Mouse (Mus musculus) neural tube, embryonic 11.5 days (tissue): Measurements from ENCODE around the gene Egflam. TPM values are rescaled to one million over a fixed set of nuclear protein-coding genes. Genes with fewer than 3 reads are reported as not detected.

ENCODE experiments used
- ATAC-seq: fragments of 200-750 bp; cut with Nextera tagmentation; 2 replicates; pipeline ENCODE4 v1.8.0; 2017; ENCODE audit warnings: moderate number of reproducible peaks, mild to moderate bottlenecking, moderate TSS enrichment, moderate library complexity; ENCODE audit not compliant: insufficient read depth, low FRiP score, low TSS enrichment
- DNase-seq: peaks from one replicate; pipeline ENCODE4 v3.0.0-alpha.2; 2015; ENCODE audit warnings: low spot score
- H3K27ac ChIP-seq: fragments of 300-500 bp; sonication (generic); 2 replicates; pipeline ENCODE4 v1.5.1; 2014; ENCODE audit warnings: low read depth, mild to moderate bottlenecking, low read length
- H3K27me3 ChIP-seq: fragments of 300-500 bp; sonication (generic); 2 replicates; pipeline ENCODE4 v1.6.1; 2014; ENCODE audit warnings: mild to moderate bottlenecking, low read length, mixed read lengths; ENCODE audit not compliant: control insufficient read depth, insufficient read depth
- H3K36me3 ChIP-seq: fragments of 300-500 bp; sonication (generic); 2 replicates; pipeline ENCODE4 v1.6.1; 2014; ENCODE audit warnings: mild to moderate bottlenecking, low read length, moderate library complexity, mixed read lengths; ENCODE audit not compliant: control insufficient read depth, insufficient read depth
- H3K4me1 ChIP-seq: fragments of 300-500 bp; sonication (generic); 2 replicates; pipeline ENCODE4 v1.6.1; 2014; ENCODE audit warnings: low read length, mixed read lengths; ENCODE audit not compliant: control insufficient read depth, insufficient read depth
- H3K4me2 ChIP-seq: fragments of 300-500 bp; sonication (generic); 2 replicates; pipeline ENCODE4 v1.6.1; 2014; ENCODE audit warnings: low read depth, mild to moderate bottlenecking, moderate library complexity
- H3K4me3 ChIP-seq: fragments of 300-500 bp; sonication (generic); 2 replicates; pipeline ENCODE4 v1.5.1; 2014; ENCODE audit warnings: low read depth, low read length
- H3K9ac ChIP-seq: fragments of 300-500 bp; sonication (generic); 2 replicates; pipeline ENCODE4 v1.6.1; 2014; ENCODE audit warnings: mild to moderate bottlenecking, low read length
- H3K9me3 ChIP-seq: fragments of 300-500 bp; sonication (generic); 2 replicates; pipeline ENCODE4 v1.6.1; 2016; ENCODE audit warnings: low read length; ENCODE audit not compliant: control insufficient read depth
- WGBS: fragments of 180-500 bp; shearing (Covaris S2); extraction: QIAGEN DNeasy Blood & Tissue Kit; methylation state at CpG from one replicate; pipeline ENCODE4 v1.1.7; 2014; 5-methylcytosine and 5-hydroxymethylcytosine counted together
- polyA plus RNA-seq: library from polyadenylated mRNA; unstranded; fragments of >200 nt; fragmentation: Nextera tagmentation; extraction: Ambion mirVana; gene quantifications from 2 replicates; pipeline ENCODE4 v1.2.1, GENCODE M21; 2014

Egflam gene
- polyA plus RNA-seq, 1 experiment from 2014 or later: 15.5 TPM

GRCm38 (mm10) chr15:7247321-7247720 lies 150.9 kb downstream of the Egflam start:
- Histone ChIP-seq H3K36me3 (no peaks in the 10 kb centered on the region), H3K4me2 (no peak overlapping the region), H3K9ac (no peak overlapping the region), H3K27me3 (no peaks in the 10 kb centered on the region), H3K4me3 (no peak overlapping the region), H3K9me3 (no peaks in the 10 kb centered on the region), H3K4me1 (no peaks in the 10 kb centered on the region), H3K27ac (no peak overlapping the region)
- ATAC-seq: no peak
- no peak for DNase-seq
- WGBS: 83% methylated on average over 8 of the region's 8 CpGs

GRCm38 (mm10) chr15:7242161-7242850 lies 155.9 kb downstream of the Egflam start:
- no peaks in the 10 kb centered on the region for H3K9me3 ChIP-seq
- 85% methylated on average over 15 of the region's 15 CpGs for WGBS
- no peak overlapping the region for H3K4me2 ChIP-seq
- no peak overlapping the region for H3K4me3 ChIP-seq
- H3K36me3 ChIP-seq: no peaks in the 10 kb centered on the region
- no peaks in the 10 kb centered on the region for H3K27me3 ChIP-seq
- H3K27ac ChIP-seq: no peak overlapping the region
- DNase-seq (no peak), ATAC-seq (no peak)
- H3K9ac ChIP-seq: no peak overlapping the region
- no peaks in the 10 kb centered on the region for H3K4me1 ChIP-seq

GRCm38 (mm10) chr15:7240950-7241349 lies 157.2 kb downstream of the Egflam start:
- DNase-seq: no peak
- no peak for ATAC-seq
- no peaks in the 10 kb centered on the region for H3K4me1 ChIP-seq
- no peaks in the 10 kb centered on the region for H3K9me3 ChIP-seq
- H3K27me3 ChIP-seq: no peaks in the 10 kb centered on the region
- H3K27ac ChIP-seq: no peak overlapping the region
- no peaks in the 10 kb centered on the region for H3K36me3 ChIP-seq
- H3K4me2 ChIP-seq: no peak overlapping the region
- 88% methylated on average over 3 of the region's 3 CpGs for WGBS
- no peak overlapping the region for H3K9ac ChIP-seq
- no peak overlapping the region for H3K4me3 ChIP-seq

- Histone ChIP-seq H3K4me3 (no peak overlapping the region), H3K9ac (no peak overlapping the region), H3K27ac (no peak overlapping the region), H3K4me2 (no peak overlapping the region), H3K9me3 (no peaks in the 10 kb centered on the region), H3K36me3 (no peaks in the 10 kb centered on the region), H3K27me3 (no peaks in the 10 kb centered on the region), H3K4me1 (no peaks in the 10 kb centered on the region)
- ATAC-seq: no peak
- WGBS: 87% methylated on average over 11 of the region's 11 CpGs
- no peak for DNase-seq
Observed at GRCm38 (mm10) chr15:7239904-7240303, 158.3 kb downstream of the Egflam start.

GRCm38 (mm10) chr15:7233393-7234090 lies 164.7 kb downstream of the Egflam start:
- Histone ChIP-seq H3K36me3 (no peaks in the 10 kb centered on the region), H3K4me3 (no peak overlapping the region), H3K27me3 (no peaks in the 10 kb centered on the region), H3K27ac (no peak overlapping the region), H3K4me2 (no peak overlapping the region), H3K9ac (no peak overlapping the region), H3K9me3 (no peaks in the 10 kb centered on the region), H3K4me1 (no peaks in the 10 kb centered on the region)
- DNase-seq (no peak), ATAC-seq (no peak)
- WGBS: 90% methylated on average over 13 of the region's 13 CpGs

GRCm38 (mm10) chr15:7226225-7226624 lies 172.0 kb downstream of the Egflam start:
- Histone ChIP-seq H3K36me3 (no peaks in the 10 kb centered on the region), H3K27ac (no peak overlapping the region), H3K4me3 (no peak overlapping the region), H3K27me3 (no peaks in the 10 kb centered on the region), H3K9ac (no peak overlapping the region), H3K4me1 (no peaks in the 10 kb centered on the region), H3K9me3 (no peaks in the 10 kb centered on the region), H3K4me2 (no peak overlapping the region)
- ATAC-seq: peak; percentile 87
- WGBS: 7% methylated on average over 5 of the region's 5 CpGs
- DNase-seq: peak; percentile 78

GRCm38 (mm10) chr15:7224151-7224775 lies 173.9 kb downstream of the Egflam start:
- Histone ChIP-seq H3K27me3 (no peaks in the 10 kb centered on the region), H3K27ac (no peak overlapping the region), H3K4me2 (no peak overlapping the region), H3K9ac (no peak overlapping the region), H3K4me1 (no peaks in the 10 kb centered on the region), H3K9me3 (no peaks in the 10 kb centered on the region), H3K4me3 (no peak overlapping the region), H3K36me3 (no peaks in the 10 kb centered on the region)
- DNase-seq: no peak
- no peak for ATAC-seq
- 86% methylated on average over 12 of the region's 12 CpGs for WGBS

- Histone ChIP-seq H3K9me3 (no peaks in the 10 kb centered on the region), H3K36me3 (no peaks in the 10 kb centered on the region), H3K4me2 (no peak overlapping the region), H3K27me3 (no peaks in the 10 kb centered on the region), H3K4me1 (no peaks in the 10 kb centered on the region), H3K27ac (no peak overlapping the region), H3K9ac (no peak overlapping the region), H3K4me3 (no peak overlapping the region)
- DNase-seq (no peak), ATAC-seq (no peak)
- 52% methylated on average over 11 of the region's 11 CpGs for WGBS
Observed at GRCm38 (mm10) chr15:7222809-7223208, 175.4 kb downstream of the Egflam start.

GRCm38 (mm10) chr15:7217273-7217598 lies 181.0 kb downstream of the Egflam start:
- no peak overlapping the region for H3K27ac ChIP-seq
- no peak overlapping the region for H3K4me3 ChIP-seq
- DNase-seq (no peak), ATAC-seq (no peak)
- H3K4me2 ChIP-seq: no peak overlapping the region
- H3K4me1 ChIP-seq: no peaks in the 10 kb centered on the region
- H3K27me3 ChIP-seq: no peaks in the 10 kb centered on the region
- no peaks in the 10 kb centered on the region for H3K36me3 ChIP-seq
- no peak overlapping the region for H3K9ac ChIP-seq
- H3K9me3 ChIP-seq: no peaks in the 10 kb centered on the region
- WGBS: 95% methylated on average over 6 of the region's 6 CpGs
